Mouse (Mus musculus) lung, postnatal 25 days (tissue): ENCODE data around the gene Olfr374.

Experiments
- DNase-seq: peaks from one replicate; pipeline ENCODE4 v3.0.0; 2022; ENCODE audit warnings: low spot score

Gene Olfr374

DNA sequence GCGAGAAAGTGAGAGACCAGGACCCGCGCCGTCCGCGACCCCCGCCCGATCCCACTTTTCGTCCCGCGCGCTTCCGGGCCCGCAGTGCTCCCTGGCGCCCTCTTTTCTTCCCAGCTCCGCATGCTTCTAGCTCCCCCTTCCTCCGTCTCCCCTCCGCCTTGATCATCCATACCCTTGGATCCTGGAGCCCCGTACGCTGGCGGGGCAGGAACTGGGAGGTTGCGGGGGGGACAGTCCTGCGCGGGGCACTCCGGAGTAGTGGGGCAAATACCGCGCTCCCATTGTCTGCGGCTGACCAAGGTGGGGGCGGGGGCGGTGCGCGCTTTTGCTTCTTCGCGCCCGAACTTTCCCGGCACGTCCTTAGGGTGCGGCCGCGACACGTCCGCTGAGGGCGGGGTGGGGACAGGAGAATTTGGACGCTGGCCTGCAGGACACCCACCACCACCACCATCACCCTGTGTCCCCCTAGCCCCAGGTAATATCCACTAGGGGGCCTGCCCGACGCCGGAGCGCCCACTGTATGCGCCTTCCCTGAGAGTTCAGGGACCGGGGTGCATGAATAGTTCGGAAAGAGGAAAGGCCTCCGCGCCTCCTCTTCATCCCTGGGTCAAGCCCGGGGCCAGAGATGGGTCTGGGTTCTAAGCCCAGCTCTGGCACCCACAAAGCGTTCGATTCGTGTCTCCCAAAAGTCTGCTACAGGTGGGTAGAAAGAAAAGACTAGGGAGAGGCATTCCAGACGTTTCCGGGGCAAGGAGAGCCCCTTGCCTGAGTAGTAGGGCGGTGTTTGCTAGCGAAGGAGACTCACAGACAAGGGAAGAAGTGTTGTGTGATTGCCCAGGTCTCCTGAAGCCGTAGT lies 28.8 kb downstream of the Olfr374 start:
- peak; percentile 57 for DNase-seq

DNA sequence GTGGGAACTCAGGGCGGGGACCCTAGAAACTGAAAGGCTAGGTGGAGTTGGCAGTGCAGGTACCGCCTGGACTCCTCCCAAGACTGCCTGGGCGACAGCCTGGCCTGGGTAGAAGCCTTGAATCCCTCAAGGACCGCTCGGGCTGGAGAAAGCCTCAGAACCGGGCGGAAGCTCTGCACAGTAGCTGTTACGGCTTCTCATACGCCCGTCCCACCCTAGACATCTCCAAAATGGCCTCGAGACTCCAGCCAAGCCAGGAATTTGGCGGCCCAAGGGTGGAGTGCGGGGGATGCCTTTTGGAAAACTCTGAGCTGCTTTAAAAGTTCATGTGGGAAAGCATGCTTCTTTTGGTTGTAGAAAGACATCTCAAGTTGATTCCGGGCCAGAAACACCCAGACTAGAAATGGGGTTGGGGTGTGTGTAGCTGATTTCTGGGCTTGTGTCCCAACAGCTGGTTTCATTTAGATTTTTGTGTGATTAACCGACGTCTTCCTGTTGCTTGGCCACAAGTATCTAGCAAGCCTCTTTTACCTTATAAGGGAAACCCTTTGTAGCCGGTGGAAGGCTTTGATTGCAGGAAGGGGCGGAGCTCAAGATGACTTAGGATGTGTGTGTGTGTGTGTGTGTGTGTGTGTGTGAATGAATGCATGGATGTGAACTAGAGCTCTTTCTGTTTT lies 29.6 kb downstream of the Olfr374 start:
- DNase-seq: peak; percentile 92

DNA sequence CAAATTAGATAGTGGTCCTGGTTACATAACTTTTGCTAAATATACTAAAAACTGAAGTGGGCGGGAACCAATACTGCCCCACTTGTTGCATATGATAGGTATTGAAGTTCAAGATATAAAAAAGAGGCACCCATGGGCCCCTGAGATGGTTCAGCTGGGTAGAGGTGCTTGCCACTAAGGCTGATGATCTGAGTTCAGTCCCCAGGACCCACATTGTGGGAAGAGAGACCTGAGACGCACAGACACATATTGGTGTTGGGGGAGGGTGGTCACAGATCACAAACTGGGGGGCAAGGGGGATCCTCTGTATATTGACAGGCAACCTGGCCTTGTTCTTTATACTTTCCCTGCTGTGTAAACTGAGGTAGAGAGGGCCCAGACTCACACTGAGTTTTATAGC lies 30.6 kb downstream of the Olfr374 start:
- no peak for DNase-seq

DNA sequence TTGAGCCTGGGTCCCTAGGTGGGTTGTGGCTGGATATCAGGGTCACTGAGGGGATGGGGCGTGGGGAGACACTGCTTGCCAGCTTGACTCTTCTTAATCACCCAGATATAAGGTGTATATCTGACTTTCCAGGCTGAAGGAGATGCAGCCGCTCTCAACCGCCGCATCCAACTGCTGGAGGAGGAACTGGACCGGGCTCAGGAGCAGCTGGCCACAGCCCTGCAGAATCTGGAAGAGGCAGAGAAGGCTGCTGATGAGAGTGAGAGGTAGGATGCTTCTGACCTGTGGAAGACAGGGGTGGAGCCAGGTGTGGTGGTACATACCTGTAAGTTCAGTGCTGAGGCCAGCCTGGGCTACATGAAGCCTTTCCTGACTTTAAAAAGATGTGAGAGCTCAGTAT lies 31.6 kb downstream of the Olfr374 start:
- DNase-seq: no peak

DNA sequence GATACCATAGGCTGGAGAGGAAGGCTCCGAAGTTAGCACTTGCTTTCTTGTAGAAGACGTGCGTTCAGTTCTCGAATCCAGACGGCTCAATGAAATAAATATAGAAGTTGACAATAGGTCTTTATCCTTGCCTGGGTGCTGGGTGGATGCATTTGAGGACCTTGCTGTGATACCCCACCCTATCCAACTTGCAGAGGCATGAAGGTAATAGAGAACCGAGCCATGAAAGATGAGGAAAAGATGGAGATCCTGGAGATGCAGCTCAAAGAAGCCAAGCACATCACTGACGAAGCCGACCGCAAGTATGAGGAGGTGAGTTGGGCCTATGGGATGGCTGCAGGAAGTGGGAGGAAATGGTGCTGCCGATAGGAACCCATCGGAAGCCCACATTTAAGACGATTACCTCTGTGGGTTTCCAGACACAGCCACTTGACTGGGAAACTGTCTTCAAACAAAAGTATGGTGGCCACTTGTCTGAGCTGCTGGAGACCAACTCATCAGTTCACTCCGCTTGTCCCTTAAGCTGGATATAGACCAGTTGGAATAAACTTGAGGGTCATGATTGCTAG lies 36.5 kb downstream of the Olfr374 start:
- no peak for DNase-seq

DNA sequence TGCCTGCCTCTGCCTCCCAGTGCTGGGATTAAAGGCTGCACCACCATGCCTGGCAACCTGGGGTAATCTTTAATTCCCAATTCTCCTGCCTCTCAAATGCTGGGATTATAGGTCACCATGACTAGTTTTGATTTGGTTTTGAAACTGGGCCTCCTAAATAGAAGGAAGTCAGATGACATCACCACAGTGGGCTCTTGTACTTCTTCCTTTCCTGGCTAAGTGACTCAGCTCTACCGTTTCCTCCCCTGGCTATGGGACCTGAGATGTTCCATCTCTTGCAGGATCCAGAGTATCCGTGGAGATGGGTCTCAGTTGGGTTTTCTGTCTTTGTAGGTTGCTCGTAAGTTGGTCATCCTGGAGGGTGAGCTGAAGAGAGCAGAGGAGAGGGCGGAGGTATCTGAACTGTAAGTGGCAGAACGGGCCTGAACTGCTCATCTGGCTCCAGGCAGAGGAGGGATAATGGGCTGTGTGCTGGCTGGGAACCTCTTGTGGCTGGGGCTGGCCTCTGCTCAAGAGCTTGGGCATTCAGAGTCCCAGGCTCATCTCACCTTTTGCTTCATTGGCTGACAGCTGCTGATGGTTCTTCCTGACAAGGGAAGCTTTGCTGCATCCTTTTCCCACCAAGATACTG lies 37.6 kb downstream of the Olfr374 start:
- no peak for DNase-seq

DNA sequence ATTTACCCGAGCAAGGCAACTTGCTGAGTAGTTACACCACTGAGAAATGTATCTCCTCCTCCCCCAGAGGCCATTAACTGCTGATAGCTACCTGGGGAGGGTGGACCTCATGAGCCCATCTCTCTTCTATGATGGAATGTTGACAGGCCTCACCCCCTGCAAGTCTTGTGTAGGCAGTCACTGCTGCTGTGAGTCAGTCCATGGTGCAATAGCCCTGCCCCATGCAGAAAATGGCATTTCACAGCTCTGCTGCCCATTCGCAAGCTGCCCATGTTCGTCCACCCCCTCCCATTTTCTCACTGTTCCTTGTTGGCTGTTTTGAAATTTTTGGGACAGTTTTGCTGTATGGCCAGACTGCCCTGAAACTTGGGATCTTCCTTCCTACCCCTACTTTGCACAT lies 38.7 kb downstream of the Olfr374 start:
- DNase-seq: no peak

DNA sequence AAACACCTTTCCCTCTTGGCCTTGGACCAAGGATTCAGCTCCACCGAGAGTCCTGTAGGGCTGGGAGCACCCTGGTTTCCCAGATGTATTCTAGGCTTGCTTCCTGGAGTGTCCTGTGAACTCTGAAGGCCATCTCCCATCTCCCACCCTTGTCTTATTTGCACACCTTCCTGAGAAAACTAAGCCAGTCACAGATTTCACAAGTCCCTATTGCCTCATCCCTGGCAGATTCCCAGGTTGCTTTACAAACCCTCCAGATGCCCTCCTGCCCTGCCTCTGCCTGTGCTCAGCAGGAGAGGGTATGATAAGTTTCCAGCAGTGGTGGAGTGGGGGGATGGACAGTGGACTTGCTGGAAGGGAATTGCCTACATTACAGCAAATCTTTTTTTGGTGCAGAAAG lies 39.2 kb downstream of the Olfr374 start:
- peak; percentile 78 for DNase-seq

DNA sequence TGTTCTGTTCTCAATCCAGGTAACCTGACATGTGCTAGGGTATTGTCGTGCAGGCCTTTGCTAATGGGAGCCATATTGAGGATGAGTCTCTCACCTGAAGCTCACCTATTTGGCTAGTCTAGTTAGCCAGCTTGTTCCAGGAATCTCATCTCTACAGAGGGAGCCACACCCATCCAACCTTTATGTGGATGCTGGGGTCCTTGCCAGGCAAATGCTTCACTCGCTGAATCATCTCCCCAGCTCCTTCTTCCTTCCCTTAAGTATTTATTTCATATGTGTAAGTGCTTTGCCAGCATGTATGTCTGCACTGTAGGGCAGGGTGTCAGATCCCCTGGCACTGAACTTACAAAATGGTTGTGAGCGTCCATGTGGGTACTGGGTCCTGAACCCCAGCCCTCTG lies 39.7 kb downstream of the Olfr374 start:
- no peak for DNase-seq

DNA sequence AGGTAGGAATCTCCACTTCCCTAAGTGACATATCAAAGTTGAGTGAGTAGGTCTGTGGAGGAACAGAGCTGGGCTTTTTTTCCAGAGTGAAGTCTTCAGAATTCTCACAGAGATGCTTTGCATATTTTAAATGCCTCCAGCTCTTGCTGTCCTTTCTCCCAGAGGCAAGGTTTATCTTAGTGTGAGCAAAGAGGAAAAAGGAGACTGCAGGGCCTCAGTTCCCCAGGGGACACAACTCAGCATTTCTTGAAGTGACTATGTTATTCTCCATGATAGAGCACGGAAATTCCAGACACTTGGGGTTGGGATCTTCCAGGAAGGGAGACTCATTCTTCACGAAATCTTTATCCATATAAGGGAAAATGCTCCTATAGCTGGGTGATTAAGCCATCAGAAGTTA lies 40.4 kb downstream of the Olfr374 start:
- DNase-seq: no peak

DNA sequence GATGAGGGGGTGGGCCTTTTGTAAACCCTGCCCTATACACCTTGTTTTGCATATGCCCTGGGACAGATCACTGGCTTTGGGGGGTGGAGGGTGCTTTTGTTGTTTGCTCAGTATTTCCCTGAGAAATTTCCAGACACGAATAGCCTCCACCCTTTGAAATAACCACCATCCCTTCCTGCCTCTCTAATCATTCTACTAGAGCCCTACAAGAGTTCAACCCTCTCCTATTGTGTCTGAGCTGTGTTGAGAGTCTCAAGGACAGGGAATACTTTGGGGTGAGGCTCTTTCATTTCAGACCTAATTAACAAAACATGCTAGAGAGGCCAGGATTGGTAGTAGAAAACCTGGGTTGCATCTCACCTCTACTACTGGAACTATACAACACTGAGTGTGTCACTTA lies 42.2 kb downstream of the Olfr374 start:
- no peak for DNase-seq

DNA sequence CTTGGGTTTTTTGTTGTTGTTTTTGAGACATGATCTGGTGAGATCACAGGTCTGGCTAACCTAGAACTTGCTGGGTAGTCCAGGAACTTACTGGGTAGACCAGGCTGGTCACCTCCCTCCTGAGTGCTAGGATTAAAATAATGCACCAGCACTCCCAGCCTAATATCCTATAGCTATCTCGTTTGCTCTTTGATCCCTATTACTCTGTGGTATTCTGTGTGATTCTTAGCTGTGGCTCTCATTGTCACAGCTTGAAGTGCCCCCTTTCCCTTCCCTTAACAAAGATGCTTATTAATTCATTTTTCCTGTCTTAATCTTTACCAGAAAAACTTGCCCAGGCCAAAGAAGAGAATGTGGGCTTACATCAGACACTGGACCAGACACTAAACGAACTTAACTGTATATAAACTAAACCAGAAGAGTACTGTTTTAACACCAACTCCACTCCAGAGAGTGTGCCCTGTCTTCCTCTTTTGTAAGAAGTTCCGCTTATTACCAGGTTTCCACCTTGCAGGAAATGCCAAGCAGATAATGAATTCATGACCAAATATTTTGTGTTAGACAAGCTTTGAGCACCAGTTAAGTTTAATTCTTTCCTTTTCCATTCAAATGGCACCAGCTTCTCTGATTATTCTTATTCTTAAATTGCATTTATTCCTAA lies 44.7 kb downstream of the Olfr374 start:
- DNase-seq: no peak

DNA sequence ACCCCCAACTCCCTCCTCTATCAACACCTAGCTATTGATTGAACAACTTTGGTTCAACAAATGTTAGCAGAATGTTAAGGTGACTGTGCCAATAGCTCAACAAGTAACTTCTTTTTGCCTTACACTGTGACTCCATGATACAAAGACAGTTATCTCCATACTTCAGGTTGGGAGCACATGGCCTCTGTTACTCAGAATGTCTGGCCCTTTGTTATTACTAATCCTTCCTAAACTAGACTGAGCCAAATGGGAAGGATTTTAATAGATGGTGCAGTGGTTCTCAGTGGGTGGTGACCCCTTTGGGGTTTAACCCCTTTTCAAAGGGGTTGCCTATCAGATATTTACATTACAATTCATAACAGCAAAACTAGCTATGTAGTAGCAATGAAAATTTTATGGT lies 46.5 kb downstream of the Olfr374 start:
- no peak for DNase-seq

DNA sequence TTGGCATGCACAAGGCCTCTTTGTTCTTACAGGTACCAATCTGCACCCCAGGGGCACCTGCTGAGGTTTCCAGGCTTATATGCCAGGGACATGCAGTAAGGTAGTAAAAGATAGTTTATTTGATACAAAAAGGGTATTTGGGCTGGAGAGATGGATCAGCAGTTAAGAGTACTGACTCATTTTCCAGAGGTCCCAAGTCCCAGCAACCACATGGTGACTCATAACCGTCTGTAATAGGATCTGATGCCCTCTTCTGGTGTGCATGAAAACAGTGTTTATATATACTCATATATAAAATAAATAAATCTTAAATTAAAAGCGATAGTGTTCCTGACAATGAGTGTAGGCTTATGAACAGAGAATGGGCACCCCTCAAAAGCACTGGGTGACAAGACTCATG lies 51.3 kb downstream of the Olfr374 start:
- DNase-seq: no peak

DNA sequence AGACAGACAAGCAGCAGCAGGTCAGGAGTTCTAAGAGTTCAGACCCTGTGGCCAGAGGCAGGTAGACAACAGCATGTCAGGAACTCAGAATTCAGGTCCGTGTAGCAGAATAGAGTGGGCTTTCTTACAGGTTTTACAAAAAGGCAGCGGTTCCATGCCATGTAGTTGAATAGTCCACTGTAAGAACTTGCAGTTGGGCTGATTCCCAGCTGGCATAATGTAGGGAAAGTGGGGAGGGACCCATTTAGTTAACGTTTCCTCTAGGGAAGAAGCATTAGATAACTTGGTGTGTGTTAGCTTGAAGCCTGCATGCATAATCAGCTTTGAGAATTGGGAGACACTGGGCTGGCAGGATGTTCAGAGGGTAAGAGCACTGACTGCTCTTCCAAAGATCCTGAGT lies 51.9 kb downstream of the Olfr374 start:
- no peak for DNase-seq

DNA sequence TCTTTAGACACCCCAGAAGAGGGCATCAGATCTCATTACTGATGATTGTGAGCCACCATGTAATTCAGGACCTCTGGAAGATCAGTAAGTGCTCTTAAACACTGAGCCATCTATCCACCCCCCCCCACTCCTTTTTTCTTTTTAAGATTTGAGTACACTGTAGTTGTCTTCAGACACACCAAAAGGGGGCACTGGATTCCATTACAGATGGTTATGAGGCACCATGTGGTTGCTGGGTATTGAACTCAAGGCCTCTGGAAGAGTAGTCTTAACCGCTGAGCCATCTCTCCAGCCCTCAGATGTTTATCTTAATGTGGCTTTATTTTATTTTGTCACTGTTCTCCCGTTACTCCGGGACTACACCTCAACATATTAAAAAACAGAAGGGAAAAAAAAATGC lies 53.2 kb downstream of the Olfr374 start:
- no peak for DNase-seq

DNA sequence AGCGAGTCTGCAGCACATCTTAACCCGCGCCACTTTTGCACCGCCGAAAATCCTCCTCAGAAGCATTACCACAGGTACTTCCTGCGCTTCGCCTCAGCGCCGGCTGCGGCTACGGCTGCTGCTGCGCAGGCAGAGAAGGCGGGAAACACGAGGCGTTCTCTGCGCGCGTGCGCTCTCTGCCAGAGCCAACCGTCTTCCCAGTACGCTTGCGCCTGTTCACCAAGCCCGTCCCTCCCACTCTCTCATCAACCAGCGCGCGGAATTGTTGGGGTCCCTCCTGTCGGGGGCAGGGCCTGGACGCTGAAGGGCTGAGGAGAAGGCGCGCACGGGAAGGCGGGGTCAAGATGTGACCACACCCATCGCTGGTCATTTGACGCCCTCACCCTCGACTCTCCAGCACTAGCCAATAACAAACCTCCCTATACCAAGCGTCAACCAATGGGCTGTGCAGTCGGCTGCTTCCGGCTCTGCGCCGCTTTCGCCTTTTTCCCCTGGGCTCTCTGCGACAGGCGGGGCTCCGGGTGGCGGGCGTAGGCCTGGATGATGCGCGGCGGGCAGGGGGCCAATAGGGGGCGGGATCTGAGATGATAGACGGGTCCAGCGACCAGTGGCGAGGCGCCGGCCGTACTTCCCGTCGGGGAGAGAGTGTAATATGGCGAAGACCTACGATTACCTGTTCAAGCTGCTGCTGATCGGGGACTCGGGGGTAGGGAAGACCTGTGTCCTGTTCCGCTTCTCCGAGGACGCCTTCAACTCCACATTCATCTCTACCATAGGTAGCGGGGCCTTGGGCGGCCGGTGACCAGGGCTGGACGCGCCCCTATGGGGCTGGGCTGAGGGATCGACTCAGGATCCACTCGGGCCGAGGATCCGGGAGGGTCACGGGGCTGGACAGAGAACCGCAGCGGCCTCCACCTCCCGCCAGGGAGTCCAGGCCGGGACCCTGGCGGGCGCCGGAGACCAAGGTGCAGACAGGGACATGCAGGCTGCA lies 54.2 kb downstream of the Olfr374 start, which contains the start of gene Rab8a:
Gene Rab8a (plus strand): TSS at position 494 of the 991 bp plus-strand sequence.
- peak; percentile 100 for DNase-seq

DNA sequence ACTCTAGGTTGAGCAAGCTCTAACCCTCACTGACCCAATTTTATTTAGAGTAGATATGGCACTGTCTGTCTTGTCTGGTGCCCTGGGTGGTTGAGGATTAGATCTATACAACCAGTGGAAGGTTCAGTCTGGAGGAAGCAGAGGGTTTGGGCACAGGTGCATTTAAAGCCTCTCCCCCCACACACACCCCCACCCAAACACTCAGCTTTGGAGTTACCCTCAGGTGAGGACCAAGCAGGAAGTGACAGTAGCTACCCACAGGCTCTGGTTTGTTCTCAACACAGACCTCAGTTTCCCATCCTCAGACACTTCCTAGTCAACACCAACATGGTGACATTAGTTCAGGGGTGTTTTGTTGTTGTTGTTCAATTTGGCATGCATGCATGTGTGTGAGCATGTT lies 56.0 kb downstream of the Olfr374 start:
- no peak for DNase-seq
